Mouse (Mus musculus) heart, postnatal 14 days (tissue): ENCODE measurements at regions not wholly inside any gene's neighbourhood (a gene's known extent, or its start where the extent isn't known, plus 50 kb on each side); places are given as distances from the start of the nearest gene placed in this dataset.
A peak's percentile ranks its signal among the peaks of the same experiment; 100 is the strongest.

ENCODE experiments used
- DNase-seq, 2 experiments: peaks; one replicate each; pipeline ENCODE4 v3.0.0; 2021 to 2022
- intact Hi-C: fragments of 180-260 bp; cut with DNase I; formaldehyde crosslinking; loops from one replicate; pipeline ENCODE4 v1.15.1; 2025

DNA sequence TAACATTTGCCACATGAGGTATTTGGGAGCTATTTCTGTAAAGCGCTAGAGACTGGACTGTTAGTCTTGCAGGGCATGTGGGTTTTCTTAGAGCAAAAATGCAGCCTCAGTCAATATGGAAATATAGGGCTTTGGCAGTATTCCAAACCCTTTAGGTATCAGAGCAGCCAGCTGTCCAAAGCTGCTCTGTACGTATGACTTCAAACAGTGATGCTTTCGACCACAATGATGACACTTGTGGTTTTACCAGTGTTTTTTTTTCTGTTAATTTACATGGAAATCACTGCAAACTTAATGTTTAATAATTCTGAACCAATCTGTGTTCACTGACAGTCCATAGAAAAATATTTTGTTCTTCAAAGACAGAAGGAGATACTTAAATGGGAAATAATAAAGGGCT lies 743.0 kb downstream of the Brinp3 start:
- intact Hi-C loops: no loop called here
- DNase-seq: no peak

DNA sequence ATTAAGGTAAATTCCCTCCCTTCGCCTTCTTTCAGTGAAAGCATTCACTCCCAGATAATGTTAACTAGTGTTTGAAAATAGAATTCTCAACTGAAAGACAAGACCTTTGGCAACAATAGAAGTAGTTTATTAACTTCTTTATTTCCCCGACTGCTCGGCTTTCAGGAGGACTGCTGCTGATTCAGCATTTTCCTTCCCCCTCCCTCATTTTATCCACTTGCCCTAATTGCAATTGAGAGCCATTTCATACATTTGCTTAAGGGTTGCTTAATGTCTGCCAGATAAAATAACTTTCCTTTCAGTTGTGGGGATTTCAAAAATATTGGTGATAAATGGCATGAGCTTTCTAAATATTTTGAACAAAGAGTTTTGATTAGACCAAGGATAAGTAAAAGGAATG lies 744.5 kb downstream of the Brinp3 start:
- no peak for DNase-seq
- intact Hi-C loops: no loop called here

DNA sequence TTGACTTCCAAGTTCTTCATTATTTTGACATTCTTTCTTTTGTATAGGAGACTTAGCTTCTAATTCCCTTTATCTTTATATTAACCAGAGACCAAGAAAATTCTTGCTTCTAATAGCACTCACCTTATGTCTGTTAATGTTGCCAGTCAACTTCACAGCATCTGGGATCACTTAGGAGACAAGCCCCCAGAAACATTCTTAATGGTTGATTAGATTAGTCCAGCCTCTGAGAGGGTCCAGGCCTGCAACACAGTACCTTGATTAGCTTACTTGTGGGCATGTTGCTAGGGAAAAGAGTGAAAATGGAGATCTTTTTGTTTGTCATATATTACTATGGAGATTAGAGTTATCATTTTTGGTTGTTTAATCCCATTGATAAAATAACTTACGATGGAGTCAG lies 778.8 kb downstream of the Brinp3 start:
- intact Hi-C loops: no loop called here
- no peak for DNase-seq

DNA sequence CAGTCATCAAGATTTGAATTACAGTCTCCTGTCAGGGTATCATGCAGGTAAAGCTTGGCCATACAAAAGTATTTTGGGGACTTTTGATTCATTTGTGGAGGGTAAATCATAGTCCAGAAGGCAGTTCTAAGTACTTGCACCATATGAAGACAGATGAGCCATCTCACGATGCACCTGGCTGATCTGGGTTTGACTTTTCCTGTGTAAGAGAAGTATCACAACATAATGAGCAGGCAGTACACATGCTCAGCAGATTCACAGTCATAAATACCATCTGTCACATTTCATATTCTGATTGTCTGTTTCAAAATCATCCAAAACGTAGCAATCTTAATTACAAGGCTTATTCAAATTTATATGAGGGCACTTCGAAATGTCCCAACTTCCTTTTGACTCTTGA lies 796.6 kb downstream of the Brinp3 start:
- DNase-seq: no peak
- intact Hi-C loops: no loop called here

DNA sequence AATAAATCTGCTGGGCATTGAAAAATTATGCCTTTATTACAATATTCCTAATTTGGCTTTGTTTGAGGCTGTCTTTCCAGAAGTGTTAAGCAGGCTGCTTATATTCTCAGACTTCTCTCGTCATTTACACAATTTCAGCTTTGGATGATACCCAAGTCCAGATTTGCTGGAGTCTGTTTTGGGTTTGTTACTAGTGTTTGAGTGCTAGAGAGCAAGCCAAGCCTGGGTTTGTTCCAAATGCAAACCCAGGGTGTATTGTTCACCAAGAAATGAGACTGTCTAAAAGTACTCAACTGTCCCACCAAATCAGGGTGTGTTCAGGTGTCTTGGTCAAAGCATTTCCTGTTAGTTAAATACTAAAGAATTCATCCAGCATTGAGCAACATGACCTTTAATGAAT lies 814.7 kb downstream of the Brinp3 start:
- DNase-seq: peak in 1 of 2 experiments; percentile 5
- intact Hi-C loops: no loop called here

DNA sequence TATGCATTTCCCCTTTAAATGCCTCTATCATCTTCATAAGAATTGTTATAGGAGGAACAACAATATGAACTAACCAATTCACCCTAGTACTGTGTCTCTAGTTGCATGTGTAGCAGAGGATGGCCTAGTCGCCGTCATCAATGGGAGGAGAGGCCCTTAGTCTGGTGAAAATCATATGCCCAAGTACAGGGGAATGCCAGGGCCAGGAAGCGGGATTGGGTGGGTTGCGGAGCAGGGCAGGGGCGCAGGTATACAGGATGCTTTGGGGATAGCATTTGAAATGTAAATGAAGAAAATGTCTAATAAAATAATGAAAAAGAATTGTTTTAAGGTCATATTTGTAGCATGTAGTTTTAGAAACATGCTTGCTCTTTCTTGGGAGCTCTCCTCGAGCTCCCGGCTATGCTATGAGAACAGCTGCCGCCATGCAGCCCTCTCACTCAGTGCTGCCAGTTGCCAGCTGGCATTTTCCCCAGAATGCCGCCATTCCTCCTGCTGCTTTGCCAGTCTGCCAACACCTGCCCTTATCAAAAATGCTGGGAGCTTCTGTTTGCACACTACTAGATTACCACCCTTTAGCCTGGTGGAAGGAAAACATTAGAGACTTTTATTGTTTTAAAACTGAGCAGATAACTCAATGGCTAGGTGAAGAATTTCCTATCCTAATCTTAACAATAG lies 848.9 kb downstream of the Brinp3 start:
- intact Hi-C loops: no loop called here
- peak; percentile 54 to 67 for DNase-seq

DNA sequence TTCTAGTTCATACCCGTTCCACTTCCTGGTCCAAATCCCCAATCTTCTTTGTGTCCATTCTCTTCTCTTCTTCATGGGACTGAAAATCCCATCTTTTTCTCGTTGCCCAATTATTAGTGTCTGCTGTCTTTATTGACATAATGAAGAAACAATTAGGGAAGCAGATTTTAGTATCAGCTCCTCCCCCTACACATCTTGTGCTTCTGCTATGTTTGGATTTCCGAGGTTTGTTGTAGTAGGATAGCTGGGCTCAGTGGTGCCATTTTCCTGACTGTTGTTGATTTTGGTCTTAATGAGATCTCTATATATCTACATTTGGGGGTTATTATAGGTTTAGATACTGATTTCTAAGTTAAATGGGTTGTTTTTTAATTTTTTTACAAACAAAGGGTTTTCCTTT lies 849.5 kb downstream of the Brinp3 start:
- no peak for DNase-seq
- intact Hi-C loops: no loop called here
